Comparison of ENCODE assay signal across 13 mouse cellular contexts in the genomic region with DNA sequence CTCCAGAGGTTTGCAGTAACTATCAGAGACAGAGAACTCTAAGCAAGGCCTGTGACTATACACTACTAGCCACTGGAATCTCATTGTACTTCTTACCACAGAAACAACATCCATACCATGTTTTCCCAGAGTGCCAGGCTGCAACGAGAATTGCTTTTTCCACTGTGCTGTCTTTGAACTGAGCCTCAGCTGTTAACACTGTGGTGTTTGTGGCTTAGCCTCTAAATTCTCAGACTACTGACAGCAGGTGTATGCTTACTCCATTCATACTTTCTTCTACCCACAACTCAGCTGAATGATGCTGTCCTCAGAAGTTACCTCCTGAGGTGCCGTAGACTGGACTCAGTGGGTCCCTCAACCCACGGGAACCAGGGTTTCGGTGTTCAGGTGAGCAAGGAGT.
"Had no signal": no experiment of that assay in that cellular context is flagged by ENCODE, and none has a peak within 500 bp of the region (broad histone marks: within the 10 kb centered on the region; RNA-seq: fewer than 3 reads in every experiment).

No protein-coding gene starts in this region.

- H3K4me2 ChIP-seq: limb, embryonic 15.5 days; liver, embryonic 12.5 days; lung, embryonic 14.5 days; midbrain, embryonic 12.5 days; midbrain, embryonic 15.5 days; neural tube, embryonic 12.5 days had no signal

- DNase-seq: lung, adult 18-20 months; lung, embryonic 14.5 days; lung, postnatal 10 days; lung, postnatal 4 days; retina, postnatal 1 day; right cerebral cortex, adult 18-20 months had no signal

- H3K36me3 ChIP-seq: limb, embryonic 15.5 days; liver, embryonic 12.5 days; midbrain, embryonic 10.5 days; midbrain, embryonic 12.5 days; midbrain, embryonic 15.5 days; neural tube, embryonic 12.5 days had no signal

- H3K27me3 ChIP-seq: limb, embryonic 15.5 days; liver, embryonic 12.5 days; midbrain, embryonic 12.5 days; midbrain, embryonic 15.5 days; neural tube, embryonic 12.5 days had no signal

- ATAC-seq: liver, embryonic 12.5 days; midbrain, embryonic 15.5 days had no signal

- H3K9ac ChIP-seq: limb, embryonic 15.5 days; liver, embryonic 12.5 days; liver, embryonic 14.5 days; lung, embryonic 14.5 days; midbrain, embryonic 12.5 days; midbrain, embryonic 15.5 days; neural tube, embryonic 12.5 days had no signal

- H3K9me3 ChIP-seq: limb, embryonic 15.5 days; liver, embryonic 12.5 days; midbrain, embryonic 12.5 days; midbrain, embryonic 15.5 days; neural tube, embryonic 12.5 days had no signal

- H3K4me1 ChIP-seq: midbrain, embryonic 12.5 days; neural tube, embryonic 12.5 days had no signal

- H3K27ac ChIP-seq: limb, embryonic 15.5 days; liver, embryonic 12.5 days; liver, embryonic 14.5 days; midbrain, embryonic 10.5 days; midbrain, embryonic 12.5 days; midbrain, embryonic 15.5 days; neural tube, embryonic 12.5 days had no signal

- H3K4me3 ChIP-seq: limb, embryonic 15.5 days; liver, embryonic 12.5 days; midbrain, embryonic 10.5 days; midbrain, embryonic 12.5 days; midbrain, embryonic 15.5 days; neural tube, embryonic 12.5 days had no signal
